Mouse (Mus musculus) thymus, adult 2 months (tissue): Measurements from ENCODE around the gene Htr5b. TPM values are rescaled to one million over a fixed set of nuclear protein-coding genes. Genes with fewer than 3 reads are reported as not detected.

Experiments
- DNase-seq: peaks from one replicate; pipeline ENCODE4 v3.0.0; 2021
- H3K27ac ChIP-seq: fragments of 200-500 bp; 2 replicates; pipeline ENCODE4 v1.5.1; 2012; ENCODE audit warnings: low read length, control low read depth; ENCODE audit not compliant: control insufficient read depth, insufficient read depth
- H3K27me3 ChIP-seq: fragments of 200-500 bp; 2 replicates; pipeline ENCODE4 v1.6.1; 2012; ENCODE audit warnings: mild to moderate bottlenecking, low read length, moderate library complexity, mixed read lengths; ENCODE audit not compliant: control insufficient read depth, insufficient read depth
- H3K36me3 ChIP-seq: fragments of 200-500 bp; 2 replicates; pipeline ENCODE4 v1.6.1; 2012; ENCODE audit warnings: mild to moderate bottlenecking, low read length, moderate library complexity; ENCODE audit not compliant: control insufficient read depth, insufficient read depth
- H3K4me1 ChIP-seq: fragments of 200-500 bp; replicated peaks from 2 replicates; pipeline ENCODE4 v1.6.1; 2012; ENCODE audit warnings: low read length; ENCODE audit not compliant: control insufficient read depth, insufficient read depth
- H3K4me3 ChIP-seq: fragments of 200-500 bp; 2 replicates; pipeline ENCODE4 v1.5.1; 2012; ENCODE audit warnings: mild to moderate bottlenecking, low read length, control low read depth, moderate library complexity; ENCODE audit not compliant: control insufficient read depth, insufficient read depth
- CTCF ChIP-seq: fragments of 200-500 bp; IDR thresholded peaks from 2 replicates; pipeline ENCODE4 v1.5.1; 2012; ENCODE audit warnings: mild to moderate bottlenecking, control low read depth, low read length, moderate library complexity, borderline replicate concordance; ENCODE audit not compliant: control insufficient read depth, poor library complexity, insufficient read depth; ENCODE audit errors: extremely low read depth
- POLR2A ChIP-seq: fragments of 200-500 bp; IDR thresholded peaks from 2 replicates; pipeline ENCODE4 v1.6.1; 2012; ENCODE audit warnings: mild to moderate bottlenecking, low read length, control low read depth, moderate library complexity; ENCODE audit not compliant: control insufficient read depth, poor library complexity, insufficient read depth; ENCODE audit errors: extremely low read depth
- WGBS: fragments of 180-500 bp; shearing (Covaris S2); methylation state at CpG from one replicate; pipeline ENCODE4 v1.1.7; 2018; 5-methylcytosine and 5-hydroxymethylcytosine counted together
- polyA plus RNA-seq: library from polyadenylated mRNA; depleted of rRNA; stranded (reverse); fragments of >200 nt; gene quantifications from 2 replicates; pipeline ENCODE4 v1.2.3, GENCODE M21; 2012; rRNA removed

Gene Htr5b
- polyA plus RNA-seq, 1 experiment, result not detected

DNA sequence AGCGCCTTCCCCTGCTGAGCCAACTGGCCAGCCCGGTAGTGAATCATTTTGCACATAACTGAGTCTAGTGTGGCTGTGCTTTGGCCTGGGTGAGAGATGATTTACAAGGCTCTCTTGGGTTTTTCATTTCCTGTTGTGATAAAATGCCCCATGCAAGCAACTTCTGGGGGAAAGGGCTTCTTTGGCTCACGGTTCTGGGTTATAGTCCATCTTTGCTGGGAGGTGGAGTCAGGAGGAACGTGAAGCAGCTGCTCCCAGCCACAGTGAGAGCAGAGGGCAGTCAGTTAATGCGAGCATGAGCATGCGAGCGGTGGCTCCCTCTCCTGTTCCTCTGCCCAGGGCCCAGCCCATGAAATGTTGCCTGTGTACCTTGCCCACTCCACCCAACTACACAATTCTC is 64.5 kb downstream of the Htr5b start:
- DNase-seq, result no peak
- Histone ChIP-seq H3K27me3 (no peaks in the 10 kb centered on the region), H3K36me3 (peaks cover 27% of the 10 kb centered on the region), H3K4me3 (no peak overlapping the region), H3K4me1 (peaks cover 9% of the 10 kb centered on the region), H3K27ac (no peak overlapping the region)
- TF ChIP-seq CTCF, result no peak
- no peak for TF ChIP-seq POLR2A
- 88% methylated on average over 7 of the region's 7 CpGs for WGBS

DNA sequence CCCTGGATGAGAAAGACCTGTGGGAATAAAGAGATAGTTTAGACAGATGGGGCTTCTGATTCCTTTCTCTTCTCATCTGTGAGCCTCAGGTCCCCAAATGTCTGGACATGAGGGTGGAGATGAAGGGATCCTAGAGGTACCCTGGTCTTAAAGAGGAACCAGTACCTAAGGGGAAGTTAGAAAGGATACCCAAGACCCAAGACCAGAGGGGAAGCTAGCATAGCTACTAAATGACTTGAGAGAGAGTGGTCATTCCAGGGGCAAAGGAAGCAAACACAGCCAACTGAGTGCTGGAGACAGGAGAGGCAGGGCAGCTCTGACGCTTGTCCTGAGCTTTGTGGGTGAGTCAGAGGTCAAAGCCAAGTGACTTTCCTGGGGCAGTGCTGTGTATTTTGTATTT is 65.6 kb downstream of the Htr5b start:
- Histone ChIP-seq H3K36me3 (peaks cover 27% of the 10 kb centered on the region), H3K4me1 (peaks cover 6% of the 10 kb centered on the region), H3K27me3 (no peaks in the 10 kb centered on the region), H3K27ac (no peak overlapping the region), H3K4me3 (no peak overlapping the region)
- DNase-seq, result no peak
- TF ChIP-seq POLR2A (no peak), CTCF (no peak)
- WGBS, result 96% methylated on average over 1 of the region's 1 CpGs

DNA sequence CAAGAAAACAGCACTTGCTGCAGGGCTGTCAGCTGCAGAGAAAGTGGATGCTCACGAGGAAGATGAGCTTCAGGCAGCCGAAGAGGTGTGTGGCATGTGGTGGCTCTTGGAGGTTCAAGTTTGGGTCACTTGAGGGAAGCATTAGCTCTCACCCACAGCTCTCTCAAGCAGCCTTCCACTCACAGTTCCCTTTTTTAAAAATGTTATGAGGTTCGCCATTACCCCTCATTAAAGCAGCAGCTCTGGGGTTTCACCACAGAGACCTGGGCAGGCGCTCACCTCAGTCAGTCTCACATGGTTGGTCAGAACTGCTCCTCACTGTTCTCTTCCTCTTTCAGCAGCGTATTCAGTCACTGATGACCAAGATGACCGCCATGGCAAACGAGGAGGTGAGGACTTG is 66.4 kb downstream of the Htr5b start:
- DNase-seq, result no peak
- peaks cover 3% of the 10 kb centered on the region; the same call in 1 of the 2 replicates for H3K4me1 ChIP-seq
- no peak for TF ChIP-seq CTCF
- TF ChIP-seq POLR2A, result no peak
- 67% methylated on average over 7 of the region's 7 CpGs for WGBS
- H3K36me3 ChIP-seq, result peaks cover 27% of the 10 kb centered on the region
- H3K27me3 ChIP-seq, result no peaks in the 10 kb centered on the region
- H3K27ac ChIP-seq, result no peak overlapping the region
- H3K4me3 ChIP-seq, result no peak overlapping the region

DNA sequence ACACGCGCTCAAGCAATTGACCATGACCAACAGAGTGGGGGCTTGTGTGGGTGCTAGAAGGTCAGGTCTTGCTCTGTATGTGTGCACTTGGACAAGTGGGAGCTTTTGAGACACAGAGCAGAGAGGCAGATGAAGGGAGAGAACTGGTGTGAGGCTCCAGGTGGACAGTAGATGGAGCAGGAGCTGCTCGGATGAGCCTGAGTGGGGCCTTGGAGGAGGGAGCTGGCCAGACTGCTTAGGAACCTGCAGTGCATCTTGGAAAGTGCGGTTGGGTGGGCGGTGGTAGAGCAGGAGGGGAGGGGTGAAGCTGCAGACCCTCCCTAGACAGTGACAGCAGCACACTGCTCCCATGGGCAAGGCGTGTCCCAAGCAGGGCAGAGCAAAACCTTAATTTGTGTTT is 68.2 kb downstream of the Htr5b start:
- TF ChIP-seq CTCF (no peak), POLR2A (no peak)
- 90% methylated on average over 6 of the region's 6 CpGs for WGBS

More for the DNA sequence above, 68.2 kb downstream of the Htr5b start:
- Histone ChIP-seq H3K4me3 (no peak overlapping the region), H3K27ac (no peak overlapping the region), H3K4me1 (no peaks in the 10 kb centered on the region), H3K36me3 (peaks cover 26% of the 10 kb centered on the region), H3K27me3 (no peaks in the 10 kb centered on the region)
- DNase-seq, result no peak

Other genes with a start within 250 kb of the Htr5b start
- gene Insig2, start 195.9 kb downstream of the Htr5b start, polyA plus RNA-seq, result 27.5 and 27.6 TPM in 2 replicates
- gene Ccdc93, start 97.4 kb downstream of the Htr5b start, polyA plus RNA-seq, result 23.2 and 25.6 TPM in 2 replicates
- 52.7 and 60.1 TPM in 2 replicates for gene Ddx18, start 39.5 kb upstream of the Htr5b start, polyA plus RNA-seq